Mouse (Mus musculus) T-helper 1 cell (primary cell): ENCODE data around the gene Cnn3.

ENCODE experiments used
- in situ Hi-C: fragments of 300-600 bp; cut with MboI, MseI; formaldehyde crosslinking; loops from one replicate; pipeline ENCODE4 v1.15.1; 2025; ENCODE audit warnings: high pct_unique_total_duplicates

Gene Cnn3

GRCm38 (mm10) chr3:121418251-121418601 lies 8.1 kb upstream of the Cnn3 start:
- in situ Hi-C loops, result no loop called here

GRCm38 (mm10) chr3:121418850-121419435 lies 7.4 kb upstream of the Cnn3 start:
- in situ Hi-C loops, result no loop called here

GRCm38 (mm10) chr3:121422405-121422804 lies 3.9 kb upstream of the Cnn3 start:
- in situ Hi-C loops, result loop anchor here (10.0 kb wide), 1 partner anchor 248 kb away; the partner anchor contains the start of gene Rwdd3

GRCm38 (mm10) chr3:121426621-121427519 lies 573 bp downstream of the Cnn3 start:
- in situ Hi-C loops, result loop anchor here (10.0 kb wide), 1 partner anchor 252 kb away; the partner anchor contains the start of gene Rwdd3

- in situ Hi-C loops, result loop anchor here (10.0 kb wide), 1 partner anchor 253 kb away; the partner anchor contains the start of gene Rwdd3
These were observed 1.2 kb downstream of the Cnn3 start for GRCm38 (mm10) chr3:121427520-121427908.

GRCm38 (mm10) chr3:121428230-121428629 lies 1.9 kb downstream of the Cnn3 start:
- in situ Hi-C loops, result loop anchor here (10.0 kb wide), 1 partner anchor 253 kb away; the partner anchor contains the start of gene Rwdd3

GRCm38 (mm10) chr3:121428696-121429259 lies 2.5 kb downstream of the Cnn3 start:
- in situ Hi-C loops, result loop anchor here (10.0 kb wide), 1 partner anchor 254 kb away; the partner anchor contains the start of gene Rwdd3

GRCm38 (mm10) chr3:121429469-121429868 lies 3.2 kb downstream of the Cnn3 start:
- in situ Hi-C loops, result loop anchor here (10.0 kb wide), 1 partner anchor 255 kb away; the partner anchor contains the start of gene Rwdd3

- in situ Hi-C loops, result loop anchor here (5.0 kb wide), 1 partner anchor 72 kb away; no protein-coding TSS in a partner anchor
These were observed 4.1 kb downstream of the Cnn3 start for GRCm38 (mm10) chr3:121430289-121430936.

- in situ Hi-C loops, result loop anchor here (5.0 kb wide), 1 partner anchor 69 kb away; no protein-coding TSS in a partner anchor
These were observed 7.1 kb downstream of the Cnn3 start for GRCm38 (mm10) chr3:121433359-121433758.

- in situ Hi-C loops, result loop anchor here (5.0 kb wide), 1 partner anchor 68 kb away; no protein-coding TSS in a partner anchor
These were observed 7.8 kb downstream of the Cnn3 start for GRCm38 (mm10) chr3:121433968-121434533.

GRCm38 (mm10) chr3:121435296-121435695 lies 9.0 kb downstream of the Cnn3 start:
- in situ Hi-C loops, result no loop called here

- in situ Hi-C loops, result no loop called here
These were observed 10.8 kb downstream of the Cnn3 start for GRCm38 (mm10) chr3:121437070-121437469.

- in situ Hi-C loops, result no loop called here
These were observed 11.7 kb downstream of the Cnn3 start for GRCm38 (mm10) chr3:121437996-121438395.

GRCm38 (mm10) chr3:121439623-121440161 lies 13.4 kb downstream of the Cnn3 start:
- in situ Hi-C loops, result no loop called here

- in situ Hi-C loops, result no loop called here
These were observed 15.2 kb downstream of the Cnn3 start for GRCm38 (mm10) chr3:121441504-121441903.

- in situ Hi-C loops, result no loop called here
These were observed 16.0 kb downstream of the Cnn3 start for GRCm38 (mm10) chr3:121442288-121442687.

GRCm38 (mm10) chr3:121443861-121444271 lies 17.6 kb downstream of the Cnn3 start:
- in situ Hi-C loops, result no loop called here

- in situ Hi-C loops, result no loop called here
These were observed 18.1 kb downstream of the Cnn3 start for GRCm38 (mm10) chr3:121444414-121444813.

- in situ Hi-C loops, result no loop called here
These were observed 20.2 kb downstream of the Cnn3 start for GRCm38 (mm10) chr3:121446454-121446853.

GRCm38 (mm10) chr3:121448029-121448468 lies 21.8 kb downstream of the Cnn3 start:
- in situ Hi-C loops, result no loop called here
